Mouse (Mus musculus) heart, embryonic 11.5 days (tissue): Measurements from ENCODE around the gene Rpp38. TPM values are rescaled to one million over a fixed set of nuclear protein-coding genes. Genes with fewer than 3 reads are reported as not detected.

Experiments used
- ATAC-seq: fragments of 200-750 bp; cut with Nextera tagmentation; replicated peaks from 2 replicates; pipeline ENCODE4 v1.8.0; 2017; ENCODE audit warnings: moderate library complexity; ENCODE audit not compliant: insufficient number of reproducible peaks, low FRiP score, low TSS enrichment
- H3K27ac ChIP-seq: fragments of 300-500 bp; sonication (generic); 2 replicates; pipeline ENCODE4 v1.5.1; 2014; ENCODE audit warnings: mild to moderate bottlenecking, low read depth, low read length
- H3K27me3 ChIP-seq: fragments of 300-500 bp; sonication (generic); 2 replicates; pipeline ENCODE4 v1.6.1; 2014; ENCODE audit warnings: mild to moderate bottlenecking, low read length, mixed read lengths; ENCODE audit not compliant: control insufficient read depth, insufficient read depth
- H3K36me3 ChIP-seq: fragments of 300-500 bp; sonication (generic); 2 replicates; pipeline ENCODE4 v1.6.1; 2014; ENCODE audit warnings: mild to moderate bottlenecking, low read length, moderate library complexity, mixed read lengths; ENCODE audit not compliant: control insufficient read depth, insufficient read depth
- H3K4me1 ChIP-seq: fragments of 300-500 bp; sonication (generic); 2 replicates; pipeline ENCODE4 v1.6.1; 2014; ENCODE audit warnings: low read length; ENCODE audit not compliant: control insufficient read depth, insufficient read depth
- H3K4me2 ChIP-seq: fragments of 300-500 bp; sonication (generic); 2 replicates; pipeline ENCODE4 v1.6.1; 2014; ENCODE audit warnings: mild to moderate bottlenecking, moderate library complexity
- H3K4me3 ChIP-seq: fragments of 300-500 bp; sonication (generic); 2 replicates; pipeline ENCODE4 v1.5.1; 2014; ENCODE audit warnings: low read depth, low read length
- H3K9ac ChIP-seq: fragments of 300-500 bp; sonication (generic); 2 replicates; pipeline ENCODE4 v1.6.1; 2014; ENCODE audit warnings: mild to moderate bottlenecking, low read depth, low read length, moderate library complexity
- H3K9me3 ChIP-seq: fragments of 300-500 bp; sonication (generic); replicated peaks from 2 replicates; pipeline ENCODE4 v1.6.1; 2016; ENCODE audit warnings: low read length; ENCODE audit not compliant: control insufficient read depth
- WGBS: fragments of 180-500 bp; shearing (Covaris S2); extraction: QIAGEN DNeasy Blood & Tissue Kit; methylation state at CpG from one replicate; pipeline ENCODE4 v1.1.7; 2014; ENCODE audit not compliant: insufficient replicate concordance; 5-methylcytosine and 5-hydroxymethylcytosine counted together
- polyA plus RNA-seq: library from polyadenylated mRNA; unstranded; fragments of >200 nt; fragmentation: Nextera tagmentation; extraction: Ambion mirVana; gene quantifications from 2 replicates; pipeline ENCODE4 v1.2.1, GENCODE M21; 2014

Gene Rpp38
- 14.4 and 16.2 TPM in 2 replicates for polyA plus RNA-seq

DNA sequence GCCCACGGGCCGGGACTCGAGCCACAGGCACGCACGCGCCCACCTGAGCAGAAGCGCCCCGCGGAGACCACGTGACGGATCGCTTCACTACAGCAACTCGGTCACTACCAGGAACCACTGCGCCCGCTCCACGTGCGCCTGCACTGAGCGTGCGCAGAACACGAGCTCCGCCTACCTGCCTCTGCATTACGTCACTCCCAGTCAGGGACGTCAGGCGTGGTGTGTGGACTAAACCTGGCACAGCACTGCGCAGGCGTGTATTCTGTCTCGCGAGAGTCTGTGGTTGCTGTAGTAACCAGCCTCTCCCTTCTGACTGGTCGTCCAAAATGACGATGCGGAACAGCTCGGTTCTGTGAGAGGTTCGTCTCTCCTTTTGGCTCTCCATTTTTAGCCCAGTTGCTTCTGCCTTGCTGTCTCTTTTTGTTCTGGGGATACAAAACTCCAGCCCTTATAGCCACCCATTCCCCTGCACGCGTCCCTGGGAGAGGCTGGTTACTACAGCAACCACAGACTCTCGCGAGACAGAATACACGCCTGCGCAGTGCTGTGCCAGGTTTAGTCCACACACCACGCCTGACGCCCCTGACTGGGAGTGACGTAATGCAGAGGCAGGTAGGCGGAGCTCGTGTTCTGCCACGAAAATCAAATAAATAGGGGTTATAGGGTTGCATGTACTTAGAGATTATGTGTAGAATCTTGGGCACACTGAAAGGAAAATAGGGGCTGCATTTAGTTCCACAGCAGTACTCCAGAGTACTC lies at the start of gene Rpp38:
TSS of gene Rpp38 (minus strand) at position 160 of the 759 bp plus-strand sequence.
- peak within 1 kb of the TSS; percentile 82 for H3K27ac ChIP-seq
- H3K9ac ChIP-seq = peak within 1 kb of the TSS; percentile 84
- 0 out of 2 replicates have a peak, but pooled peaks cover 3% of the 10 kb centered on the region for H3K36me3 ChIP-seq
- no peaks in the 10 kb centered on the region for H3K9me3 ChIP-seq
- WGBS = under 1% methylated on average over 45 of the region's 45 CpGs
- H3K27me3 ChIP-seq = no peaks in the 10 kb centered on the region
- peak; percentile 99 for ATAC-seq
- H3K4me3 ChIP-seq = peak within 1 kb of the TSS; percentile 75
- peak within 1 kb of the TSS; percentile 85 for H3K4me2 ChIP-seq
- 0 out of 2 replicates have a peak, but pooled peaks cover 6% of the 10 kb centered on the region for H3K4me1 ChIP-seq

- Histone ChIP-seq H3K36me3 (no peaks in the 10 kb centered on the region), H3K27me3 (no peaks in the 10 kb centered on the region), H3K4me3 (no peak overlapping the region), H3K9ac (no peak overlapping the region), H3K4me1 (no peaks in the 10 kb centered on the region), H3K4me2 (no peak overlapping the region), H3K27ac (no peak overlapping the region), H3K9me3 (no peaks in the 10 kb centered on the region)
- ATAC-seq = no peak
- WGBS = 71% methylated on average over 4 of the region's 4 CpGs
Measured at GRCm38 (mm10) chr2:3365127-3365526, 32.7 kb upstream of the Rpp38 start.

DNA sequence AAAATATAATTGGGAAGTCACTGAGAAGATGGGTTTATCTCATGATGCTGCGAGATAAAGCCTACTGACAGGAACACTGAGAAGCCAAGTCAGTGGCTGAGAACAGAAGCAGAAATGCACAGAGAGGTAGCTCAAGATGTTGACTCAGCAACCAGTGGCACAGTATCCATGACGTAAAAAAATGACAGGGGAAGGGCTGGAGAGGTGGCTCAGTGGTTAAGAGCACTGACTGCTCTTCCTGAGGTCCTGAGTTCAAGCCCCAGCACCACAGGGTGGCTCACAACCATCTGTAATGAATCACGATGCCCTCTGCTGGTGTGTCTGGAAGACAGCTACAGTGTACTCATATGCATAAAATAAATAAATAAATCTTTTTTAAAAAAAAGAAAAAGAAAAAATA lies 28.6 kb upstream of the Rpp38 start:
- Histone ChIP-seq H3K36me3 (no peaks in the 10 kb centered on the region), H3K9ac (no peak overlapping the region), H3K9me3 (no peaks in the 10 kb centered on the region), H3K4me3 (no peak overlapping the region), H3K27me3 (no peaks in the 10 kb centered on the region), H3K27ac (no peak overlapping the region), H3K4me1 (no peaks in the 10 kb centered on the region), H3K4me2 (no peak overlapping the region)
- no peak for ATAC-seq
- 74% methylated on average over 3 of the region's 3 CpGs for WGBS

GRCm38 (mm10) chr2:3357887-3358286 lies 25.4 kb upstream of the Rpp38 start:
- Histone ChIP-seq H3K9me3 (no peaks in the 10 kb centered on the region), H3K4me1 (no peaks in the 10 kb centered on the region), H3K4me2 (no peak overlapping the region), H3K36me3 (no peaks in the 10 kb centered on the region), H3K27ac (no peak overlapping the region), H3K27me3 (no peaks in the 10 kb centered on the region), H3K9ac (no peak overlapping the region), H3K4me3 (no peak overlapping the region)
- WGBS = 76% methylated on average over 3 of the region's 3 CpGs
- ATAC-seq = no peak

DNA sequence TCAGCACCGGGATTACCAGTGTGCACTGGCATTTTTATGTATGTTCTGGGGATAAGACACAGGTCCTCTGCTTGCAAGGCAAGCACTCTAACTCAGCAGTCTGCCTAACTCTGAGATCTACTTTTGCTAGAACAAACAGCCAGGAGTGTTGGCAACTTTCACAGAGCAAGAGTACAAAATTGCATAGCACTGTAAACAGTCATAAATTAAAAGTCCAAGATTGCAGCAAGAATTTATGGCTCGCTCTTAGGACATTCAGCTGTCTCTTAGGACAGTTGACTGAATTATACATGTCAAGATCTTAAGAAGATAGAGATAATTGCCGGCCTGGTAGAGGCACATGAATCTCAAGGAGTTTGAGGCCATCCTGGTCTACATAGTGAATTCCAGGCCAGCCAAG lies 23.9 kb upstream of the Rpp38 start:
- WGBS = 72% methylated on average over 3 of the region's 3 CpGs
- ATAC-seq = no peak
- Histone ChIP-seq H3K9me3 (no peaks in the 10 kb centered on the region), H3K4me1 (no peaks in the 10 kb centered on the region), H3K36me3 (no peaks in the 10 kb centered on the region), H3K4me2 (no peak overlapping the region), H3K9ac (no peak overlapping the region), H3K27ac (no peak overlapping the region), H3K4me3 (no peak overlapping the region), H3K27me3 (no peaks in the 10 kb centered on the region)

DNA sequence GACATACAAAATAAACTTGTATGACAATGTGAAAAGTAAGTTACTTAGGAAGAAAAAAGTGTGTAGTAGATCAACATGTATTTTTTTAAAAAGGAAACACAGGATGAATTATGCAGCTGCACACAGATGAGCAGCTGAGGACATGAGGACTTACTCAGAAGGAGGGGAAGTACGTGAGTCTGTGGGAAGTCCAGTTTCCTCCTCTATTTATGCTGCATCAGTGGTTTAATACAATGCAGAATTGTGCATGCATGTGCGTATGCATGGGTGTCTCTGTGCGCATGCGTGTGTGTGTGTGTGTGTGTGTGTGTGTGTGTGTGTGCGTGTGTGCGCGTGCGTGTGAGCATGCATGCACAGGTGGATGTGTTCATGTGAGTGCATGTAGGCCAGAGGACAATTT lies 23.4 kb upstream of the Rpp38 start:
- ATAC-seq = no peak
- 86% methylated on average over 8 of the region's 8 CpGs for WGBS
- H3K4me3 ChIP-seq = no peak overlapping the region
- no peaks in the 10 kb centered on the region for H3K27me3 ChIP-seq
- no peak overlapping the region for H3K4me2 ChIP-seq
- no peak overlapping the region for H3K9ac ChIP-seq
- no peak overlapping the region for H3K27ac ChIP-seq
- H3K4me1 ChIP-seq = no peaks in the 10 kb centered on the region
- H3K36me3 ChIP-seq = no peaks in the 10 kb centered on the region
- H3K9me3 ChIP-seq = no peaks in the 10 kb centered on the region

- no peak overlapping the region for H3K27ac ChIP-seq
- no peak overlapping the region for H3K9ac ChIP-seq
- no peaks in the 10 kb centered on the region for H3K4me1 ChIP-seq
- no peak for ATAC-seq
- no peak overlapping the region for H3K4me2 ChIP-seq
- no peaks in the 10 kb centered on the region for H3K27me3 ChIP-seq
- no peak overlapping the region for H3K4me3 ChIP-seq
- H3K36me3 ChIP-seq = no peaks in the 10 kb centered on the region
- H3K9me3 ChIP-seq = no peaks in the 10 kb centered on the region
Measured at GRCm38 (mm10) chr2:3353160-3353559, 20.7 kb upstream of the Rpp38 start.

DNA sequence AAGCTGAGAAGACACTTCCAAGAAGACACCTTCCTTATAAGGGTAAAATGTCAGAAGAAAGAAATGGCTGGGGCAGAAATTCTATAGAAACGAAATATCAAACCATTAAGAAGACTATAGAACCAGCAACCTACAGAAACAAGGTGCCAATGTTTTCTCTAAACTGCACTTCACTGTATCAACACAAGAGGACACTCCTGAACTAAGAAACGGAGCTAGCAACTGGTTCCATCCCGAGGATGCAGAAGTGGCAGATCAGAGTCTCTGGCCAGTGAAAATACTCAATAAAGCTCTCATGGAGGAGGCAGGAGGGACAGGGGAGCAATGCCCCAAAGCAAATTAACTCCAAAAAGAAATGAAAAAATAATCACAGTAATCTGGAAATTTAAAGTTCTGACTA lies 16.5 kb upstream of the Rpp38 start:
- Histone ChIP-seq H3K27ac (no peak overlapping the region), H3K9me3 (no peaks in the 10 kb centered on the region), H3K27me3 (0 out of 2 replicates have a peak, but pooled peaks cover 6% of the 10 kb centered on the region), H3K4me1 (no peaks in the 10 kb centered on the region), H3K9ac (no peak overlapping the region), H3K4me2 (no peak overlapping the region), H3K36me3 (no peaks in the 10 kb centered on the region), H3K4me3 (no peak overlapping the region)
- 14% methylated on average over 3 of the region's 3 CpGs for WGBS
- ATAC-seq = no peak

DNA sequence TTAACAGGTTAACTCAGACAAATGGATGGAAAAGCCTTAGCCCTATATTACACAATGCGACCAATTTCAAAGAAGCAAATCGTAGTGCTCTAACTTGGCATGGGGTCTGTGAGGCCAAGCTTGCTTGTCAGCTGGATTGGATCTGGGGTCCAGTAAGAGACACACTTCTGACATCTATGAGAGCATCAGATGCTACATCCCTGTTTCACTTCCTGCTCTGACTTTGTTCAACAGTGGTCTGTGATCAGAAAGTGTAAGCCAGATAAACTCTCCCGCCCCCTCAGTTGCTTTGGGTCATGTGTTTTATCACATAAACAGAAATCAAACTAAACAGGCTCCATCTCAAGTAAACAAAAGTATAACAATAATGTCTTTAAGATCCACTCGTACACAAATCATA lies 16.0 kb upstream of the Rpp38 start:
- WGBS = 75% methylated on average over 4 of the region's 4 CpGs

More for the DNA sequence above, 16.0 kb upstream of the Rpp38 start:
- Histone ChIP-seq H3K27me3 (0 out of 2 replicates have a peak, but pooled peaks cover 6% of the 10 kb centered on the region), H3K4me2 (no peak overlapping the region), H3K9me3 (no peaks in the 10 kb centered on the region), H3K27ac (no peak overlapping the region), H3K4me1 (no peaks in the 10 kb centered on the region), H3K36me3 (no peaks in the 10 kb centered on the region), H3K9ac (no peak overlapping the region), H3K4me3 (no peak overlapping the region)
- ATAC-seq = no peak
